28 mouse cellular contexts compared by ENCODE assay signal in genomic region chr5:92228776-92229175, GRCm38 (mm10). TPM values are rescaled to one million over a fixed set of nuclear protein-coding genes. Genes with fewer than 3 reads are reported as not detected.
DNase-seq lines count a peak whose midpoint lies in the region; ATAC-seq lines count a peak whose summit lies in the region.
"Had no signal": no experiment of that assay in that cellular context is flagged by ENCODE, and none has a peak within 500 bp of the region (broad histone marks: within the 10 kb centered on the region; RNA-seq: fewer than 3 reads in every experiment).

No protein-coding gene starts in this region.

- no peaks in the 10 kb centered on the region for H3K4me1 ChIP-seq in heart, embryonic 11.5 days (ENCODE audit: control insufficient read depth, insufficient read depth, low read length)
- H3K4me1 ChIP-seq: embryonic facial prominence, embryonic 12.5 days; forebrain, embryonic 15.5 days; heart, embryonic 10.5 days; lung, embryonic 15.5 days; midbrain, embryonic 15.5 days had no signal

- 0 out of 2 replicates have a peak overlapping the region, but pooled peaks have one; percentile 9 for H3K4me2 ChIP-seq in heart, embryonic 11.5 days
- H3K4me2 ChIP-seq: embryonic facial prominence, embryonic 12.5 days; forebrain, embryonic 15.5 days; lung, embryonic 15.5 days; midbrain, embryonic 15.5 days had no signal

- H3K9ac ChIP-seq in heart, embryonic 11.5 days (ENCODE audit: low read depth, low read length) = no peak overlapping the region
- H3K9ac ChIP-seq: embryonic facial prominence, embryonic 12.5 days; forebrain, embryonic 15.5 days; lung, embryonic 15.5 days; midbrain, embryonic 15.5 days had no signal

- 18% methylated on average over 10 of the region's 10 CpGs for WGBS in heart, embryonic 11.5 days (ENCODE audit: insufficient replicate concordance)

- H3K36me3 ChIP-seq in heart, embryonic 11.5 days (ENCODE audit: control insufficient read depth, insufficient read depth, low read length) = no peaks in the 10 kb centered on the region
- H3K36me3 ChIP-seq: embryonic facial prominence, embryonic 12.5 days; forebrain, embryonic 15.5 days; heart, embryonic 10.5 days; lung, embryonic 15.5 days; midbrain, embryonic 15.5 days had no signal

- H3K9me3 ChIP-seq in heart, embryonic 11.5 days (replicated peaks; ENCODE audit: control insufficient read depth, low read length) = no peaks in the 10 kb centered on the region
- H3K9me3 ChIP-seq: embryonic facial prominence, embryonic 12.5 days; forebrain, embryonic 15.5 days; heart, embryonic 10.5 days; lung, embryonic 15.5 days; midbrain, embryonic 15.5 days had no signal

- DNase-seq in heart, postnatal 4 days = no peak
- peak; percentile 5 for DNase-seq in lung, postnatal 10 days
- no peak for DNase-seq in lung, postnatal 25 days (ENCODE audit: low spot score)
- DNase-seq in spleen, postnatal 10 days (ENCODE audit: low spot score in 2 of 2) = no peak
- no peak for DNase-seq in adrenal gland, postnatal 10 days
- DNase-seq: adrenal gland, postnatal 14 days; cerebellum, postnatal 14 days; gastrocnemius, postnatal 25 days; kidney, adult 18-20 months; kidney, postnatal 10 days; layer of hippocampus, postnatal 36 days had no signal

- H3K27ac ChIP-seq in heart, embryonic 11.5 days (ENCODE audit: low read depth, low read length) = no peak overlapping the region
- H3K27ac ChIP-seq: embryonic facial prominence, embryonic 12.5 days; forebrain, embryonic 15.5 days; heart, embryonic 10.5 days; lung, embryonic 15.5 days; midbrain, embryonic 15.5 days had no signal

- ATAC-seq in heart, embryonic 11.5 days (replicated peaks; ENCODE audit: insufficient number of reproducible peaks, low FRiP score, low TSS enrichment) = no peak
- peak; percentile 52; the same call in 1 of the 2 replicates for ATAC-seq in common myeloid progenitor, adult 5-6 weeks (replicated peaks; ENCODE audit: low read depth, poor library complexity, severe bottlenecking)
- ATAC-seq in megakaryocyte-erythroid progenitor cell, adult 5-6 weeks (replicated peaks; ENCODE audit: low FRiP score, low TSS enrichment, poor library complexity, severe bottlenecking) = peak; percentile 71
- ATAC-seq: forebrain, embryonic 15.5 days; midbrain, embryonic 15.5 days had no signal

- H3K4me3 ChIP-seq in heart, embryonic 11.5 days (ENCODE audit: low read depth, low read length) = no peak overlapping the region
- H3K4me3 ChIP-seq: embryonic facial prominence, embryonic 12.5 days; erythroblast, embryonic 14.5 days; forebrain, embryonic 15.5 days; heart, embryonic 10.5 days; lung, embryonic 15.5 days; midbrain, embryonic 15.5 days; myocyte had no signal

- H3K27me3 ChIP-seq in heart, embryonic 11.5 days (ENCODE audit: control insufficient read depth, insufficient read depth, low read length) = no peaks in the 10 kb centered on the region
- H3K27me3 ChIP-seq: embryonic facial prominence, embryonic 12.5 days; forebrain, embryonic 15.5 days; lung, embryonic 15.5 days; midbrain, embryonic 15.5 days had no signal

RNA-seq across cellular contexts. Expression of gene U90926, which starts 13.6 kb away (rescaled TPM):
- not detected in 2 replicates for polyA plus RNA-seq in heart, embryonic 11.5 days (2014; fragmentation: Nextera tagmentation; extraction: Ambion mirVana)
- not detected for total RNA-seq in heart, postnatal 4 days (2021)
- not detected in 2 replicates for total RNA-seq in common myeloid progenitor, adult 5-6 weeks (2017)
- not detected in 2 replicates for total RNA-seq in megakaryocyte-erythroid progenitor cell, adult 5-6 weeks (2014; fragmentation: Nextera tagmentation)
- total RNA-seq in megakaryocyte-erythroid progenitor cell, adult 5-6 weeks (2017) = not detected in 2 replicates
- under 1 TPM in 1 of 2 experiments, not detected in 1; 0.96 TPM for total RNA-seq in adrenal gland, postnatal 10 days (2021)
- total RNA-seq: adrenal gland, postnatal 14 days; gastrocnemius, postnatal 25 days; hematopoietic stem cell, adult 5-6 weeks; layer of hippocampus, adult 18-20 months; layer of hippocampus, postnatal 36 days; left cerebral cortex, postnatal 25 days had no signal
- polyA plus RNA-seq: brain, embryonic 14.5 days; embryonic facial prominence, embryonic 12.5 days; erythroblast, embryonic 14.5 days; forebrain, embryonic 15.5 days; heart, embryonic 10.5 days; limb, embryonic 14.5 days; lung, embryonic 15.5 days; midbrain, embryonic 15.5 days; myocyte; neural tube, embryonic 14.5 days; small intestine, adult 2 months had no signal

RNA-seq across cellular contexts. Expression of gene Ppef2, which starts 27.3 kb away (rescaled TPM):
- 0.26 TPM in 1 of 2 replicates, not detected in the other for polyA plus RNA-seq in heart, embryonic 11.5 days (2014; fragmentation: Nextera tagmentation; extraction: Ambion mirVana)
- total RNA-seq in heart, postnatal 4 days (2021) = not detected
- not detected in 2 replicates for total RNA-seq in common myeloid progenitor, adult 5-6 weeks (2017)
- not detected in 2 replicates for total RNA-seq in megakaryocyte-erythroid progenitor cell, adult 5-6 weeks (2014; fragmentation: Nextera tagmentation)
- total RNA-seq in megakaryocyte-erythroid progenitor cell, adult 5-6 weeks (2017) = not detected in 2 replicates
- total RNA-seq in adrenal gland, postnatal 10 days (2021) = under 1 TPM; 0.12 to 0.21 TPM
- total RNA-seq: gastrocnemius, postnatal 25 days; hematopoietic stem cell, adult 5-6 weeks had no signal
- polyA plus RNA-seq: erythroblast, embryonic 14.5 days had no signal

RNA-seq across cellular contexts. Expression of gene Naaa, which starts 49.2 kb away (rescaled TPM):
- 6.9 and 8.4 TPM in 2 replicates for polyA plus RNA-seq in heart, embryonic 11.5 days (2014; fragmentation: Nextera tagmentation; extraction: Ambion mirVana)
- total RNA-seq in heart, postnatal 4 days (2021) = 10 to 100 TPM in 1 of 2 experiments, 1 to 10 TPM in 1; 9.9 to 11.3 TPM
- total RNA-seq in common myeloid progenitor, adult 5-6 weeks (2017) = 3.4 and 8.2 TPM in 2 replicates
- 1.1 and 2.9 TPM in 2 replicates for total RNA-seq in megakaryocyte-erythroid progenitor cell, adult 5-6 weeks (2014; fragmentation: Nextera tagmentation)
- 2.1 and 5.6 TPM in 2 replicates for total RNA-seq in megakaryocyte-erythroid progenitor cell, adult 5-6 weeks (2017)
- total RNA-seq in adrenal gland, postnatal 10 days (2021) = 10 to 100 TPM; 26.7 to 27.0 TPM
